Mouse (Mus musculus): Measurements from ENCODE around the gene Gm37419.
A peak's percentile ranks its signal among the peaks of the same experiment; 100 is the strongest.

Gene Gm37419

DNA sequence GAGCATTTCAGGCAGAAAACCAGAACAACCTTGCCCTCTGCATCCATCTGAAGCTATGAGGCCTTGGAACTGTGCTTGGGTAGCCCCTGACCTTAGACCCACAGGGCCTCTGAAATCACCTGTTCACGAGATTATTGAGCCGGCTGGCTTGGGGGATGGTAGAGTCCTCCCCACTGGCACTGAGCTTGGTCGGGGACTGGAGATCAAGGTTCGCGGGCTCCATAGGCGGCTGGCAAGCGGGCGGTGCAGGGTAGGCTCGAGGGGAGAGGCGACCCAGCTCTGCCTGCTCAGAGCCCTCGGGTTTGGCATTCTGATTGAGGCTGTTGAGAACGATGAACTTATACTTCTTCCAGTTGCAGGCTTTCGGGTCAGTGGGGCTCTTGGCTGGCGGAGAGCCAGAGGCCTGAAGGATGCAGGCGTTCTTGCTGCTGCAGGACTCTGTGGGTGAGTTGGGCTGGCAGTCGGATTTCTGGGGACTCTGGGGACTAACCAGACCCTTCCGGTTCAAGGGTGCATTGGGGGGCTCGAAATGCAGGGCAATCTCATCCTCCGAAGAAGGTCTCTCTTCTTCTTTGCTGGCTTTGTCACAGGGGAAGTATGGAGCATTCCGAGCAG lies 16.0 kb upstream of the Gm37419 start:
- no peak for TF ChIP-seq GATA4 (IDR thresholded peaks at IDR 0.05; ENCODE audit: insufficient replicate concordance, low read length)

DNA sequence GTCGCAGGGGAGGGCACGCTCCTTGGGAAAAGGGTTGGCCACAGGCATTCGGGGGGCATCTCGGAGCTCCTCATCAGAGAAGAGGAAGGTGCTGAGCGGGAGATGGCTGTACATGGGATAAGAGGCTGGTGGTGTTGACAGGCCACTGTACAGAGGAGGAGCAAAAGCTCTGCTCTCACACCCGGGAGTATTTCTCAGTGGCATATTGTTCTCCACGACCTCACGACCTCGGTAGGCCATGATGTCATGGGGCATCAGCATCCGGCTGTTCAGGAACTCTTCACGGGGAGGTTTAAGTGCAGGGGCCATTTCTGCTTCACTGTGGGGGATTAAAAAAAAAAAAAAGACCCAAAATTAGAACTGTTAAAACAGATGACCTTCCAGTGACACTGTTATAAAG lies 15.4 kb upstream of the Gm37419 start:
- no peak for TF ChIP-seq GATA4 (IDR thresholded peaks at IDR 0.05; ENCODE audit: insufficient replicate concordance, low read length)

DNA sequence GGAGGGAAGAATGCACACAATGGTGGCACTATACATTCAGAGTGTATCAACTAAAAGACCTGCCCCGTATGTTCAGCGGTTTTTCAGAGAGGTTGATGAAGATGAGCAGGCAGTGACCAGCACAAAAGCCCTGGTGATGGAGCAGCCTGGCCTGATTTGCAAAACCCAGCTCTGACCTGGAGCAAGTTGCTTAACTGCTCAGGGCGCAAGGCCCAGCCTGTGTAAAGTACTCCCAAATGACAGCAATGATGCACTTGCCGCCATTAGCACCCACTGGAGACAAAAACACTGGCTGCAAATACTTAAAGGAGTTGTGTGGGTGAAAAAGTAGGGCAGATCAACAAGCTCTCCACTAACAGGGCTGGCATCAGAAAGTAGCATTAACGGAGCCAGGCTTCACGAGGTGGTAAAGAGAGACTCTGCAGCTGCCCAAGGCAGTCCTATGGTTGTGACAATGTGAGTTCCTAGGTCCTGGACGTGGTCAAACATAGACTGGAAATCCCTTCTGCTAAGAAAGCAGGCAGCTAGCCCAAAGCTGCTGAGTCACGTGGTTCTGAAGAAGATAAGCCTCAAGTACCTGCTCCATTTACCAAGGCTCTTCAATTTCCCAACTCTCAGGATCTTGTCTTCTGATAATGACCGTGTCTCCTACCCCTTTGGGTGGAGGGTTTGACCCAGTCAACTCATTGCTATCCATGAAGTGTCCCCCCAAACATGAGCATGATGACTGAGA lies 14.5 kb upstream of the Gm37419 start:
- TF ChIP-seq GATA4 (IDR thresholded peaks at IDR 0.05; ENCODE audit: insufficient replicate concordance, low read length) = no peak

DNA sequence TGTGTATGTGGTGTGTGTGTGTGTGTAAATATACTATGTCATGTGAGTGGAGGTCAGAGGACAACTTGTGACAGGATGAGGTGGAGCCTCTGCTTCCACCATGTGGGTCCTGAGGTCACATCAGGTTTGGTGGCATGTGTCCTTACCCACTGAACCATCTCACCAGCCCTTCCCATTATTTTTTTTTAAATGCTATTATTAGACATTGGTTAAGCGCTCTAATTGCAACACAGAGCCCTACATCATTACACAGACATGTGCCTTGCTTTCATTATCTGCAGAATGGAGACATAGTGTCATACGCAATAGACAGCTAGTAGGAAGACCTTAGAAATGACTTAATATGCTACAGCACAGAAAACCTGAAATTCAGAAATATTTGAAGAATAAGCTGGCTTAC lies 12.1 kb upstream of the Gm37419 start:
- TF ChIP-seq GATA4 (IDR thresholded peaks at IDR 0.05; ENCODE audit: insufficient replicate concordance, low read length) = no peak

DNA sequence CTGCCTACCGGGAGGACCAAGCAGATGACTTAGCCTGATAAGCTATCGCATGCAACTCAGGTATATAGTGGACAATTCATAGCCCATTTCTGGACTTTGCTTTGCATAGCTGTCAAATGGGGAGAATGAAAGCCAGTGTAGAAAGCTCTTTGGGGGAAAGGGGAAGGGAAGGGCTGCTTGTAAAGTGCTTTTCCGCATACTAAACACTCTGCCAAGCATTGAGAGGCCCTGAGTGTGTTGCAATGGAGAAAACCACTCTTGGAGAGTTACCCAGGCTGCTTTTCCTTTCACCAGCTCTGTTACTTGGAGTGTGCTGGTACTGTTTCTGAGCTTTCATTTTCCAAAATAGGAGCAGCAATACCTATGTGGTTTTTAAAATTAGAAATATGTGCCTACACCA lies 10.6 kb upstream of the Gm37419 start:
- TF ChIP-seq GATA4 (IDR thresholded peaks at IDR 0.05; ENCODE audit: insufficient replicate concordance, low read length) = no peak

DNA sequence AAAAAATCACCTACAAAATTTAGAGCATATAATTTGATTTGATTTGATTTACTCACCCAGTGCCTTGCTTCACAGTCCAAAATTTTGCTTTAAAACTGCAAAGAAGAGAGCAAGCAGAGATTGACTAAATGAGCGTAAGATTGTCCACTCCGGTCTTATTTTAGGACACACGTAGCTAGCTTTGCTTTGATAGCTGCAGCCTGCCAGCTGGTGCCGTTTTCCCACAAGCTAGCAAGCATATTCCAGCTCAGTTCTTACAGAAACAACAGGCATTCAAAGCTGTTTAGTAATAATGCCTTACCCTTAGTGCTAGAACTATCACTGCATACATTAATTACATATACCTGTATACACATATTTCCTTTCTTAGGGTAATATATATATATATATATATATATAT lies 9.8 kb upstream of the Gm37419 start:
- TF ChIP-seq GATA4 (IDR thresholded peaks at IDR 0.05; ENCODE audit: insufficient replicate concordance, low read length) = no peak

DNA sequence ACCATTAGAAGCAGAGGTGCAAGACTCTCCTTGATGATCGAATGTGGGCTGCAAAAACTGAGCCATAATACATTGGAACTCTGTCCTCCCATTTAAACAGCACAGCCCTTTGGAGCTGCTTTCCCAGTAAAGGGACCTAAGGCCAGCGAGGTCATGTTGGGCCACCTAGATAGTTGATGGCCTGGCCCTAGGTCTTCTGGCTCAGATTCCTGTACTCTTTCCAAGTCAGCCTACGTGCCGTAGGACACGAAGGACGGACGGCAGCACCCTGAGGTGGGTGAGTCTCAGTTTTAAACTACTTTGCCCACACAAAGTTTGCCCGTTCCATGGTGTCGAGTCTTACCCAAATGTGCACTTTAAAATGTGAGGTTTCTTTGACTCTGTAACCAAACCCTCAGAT lies 8.8 kb upstream of the Gm37419 start:
- peak; percentile 33; the same call in 1 of the 2 replicates for TF ChIP-seq GATA4 (IDR thresholded peaks at IDR 0.05; ENCODE audit: insufficient replicate concordance, low read length)

DNA sequence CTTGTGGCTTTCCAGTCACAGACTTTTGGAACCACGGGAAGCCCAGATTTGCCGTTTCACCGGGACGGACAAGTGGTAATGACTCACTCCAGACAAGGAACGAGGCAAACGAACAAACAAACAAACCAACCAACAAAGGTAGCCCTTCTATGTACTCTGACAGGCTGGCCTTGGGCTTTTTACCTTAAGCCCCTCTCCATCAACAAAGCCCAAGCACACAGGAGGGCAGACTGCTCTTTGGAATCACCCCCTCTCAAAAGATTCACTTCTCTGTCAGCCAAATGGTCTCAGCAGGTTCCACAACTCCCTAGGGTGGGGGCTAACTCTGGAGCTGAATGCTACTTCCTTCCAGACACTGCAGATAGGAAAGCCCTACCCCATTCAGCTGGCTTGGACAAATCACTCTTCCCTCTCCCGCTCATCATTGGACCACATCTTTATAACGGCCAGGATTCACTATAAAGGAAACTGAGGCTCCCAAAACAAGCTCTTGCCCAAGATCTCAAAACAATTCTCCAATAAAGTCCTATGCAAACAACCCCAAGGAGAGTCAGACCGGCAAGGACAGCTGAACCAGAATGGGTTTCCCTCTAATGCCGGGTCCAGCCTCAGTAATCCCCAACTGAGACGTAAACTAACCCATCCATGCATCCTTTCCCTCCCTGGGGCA lies 7.9 kb upstream of the Gm37419 start:
- TF ChIP-seq GATA4 (IDR thresholded peaks at IDR 0.05; ENCODE audit: insufficient replicate concordance, low read length) = no peak

DNA sequence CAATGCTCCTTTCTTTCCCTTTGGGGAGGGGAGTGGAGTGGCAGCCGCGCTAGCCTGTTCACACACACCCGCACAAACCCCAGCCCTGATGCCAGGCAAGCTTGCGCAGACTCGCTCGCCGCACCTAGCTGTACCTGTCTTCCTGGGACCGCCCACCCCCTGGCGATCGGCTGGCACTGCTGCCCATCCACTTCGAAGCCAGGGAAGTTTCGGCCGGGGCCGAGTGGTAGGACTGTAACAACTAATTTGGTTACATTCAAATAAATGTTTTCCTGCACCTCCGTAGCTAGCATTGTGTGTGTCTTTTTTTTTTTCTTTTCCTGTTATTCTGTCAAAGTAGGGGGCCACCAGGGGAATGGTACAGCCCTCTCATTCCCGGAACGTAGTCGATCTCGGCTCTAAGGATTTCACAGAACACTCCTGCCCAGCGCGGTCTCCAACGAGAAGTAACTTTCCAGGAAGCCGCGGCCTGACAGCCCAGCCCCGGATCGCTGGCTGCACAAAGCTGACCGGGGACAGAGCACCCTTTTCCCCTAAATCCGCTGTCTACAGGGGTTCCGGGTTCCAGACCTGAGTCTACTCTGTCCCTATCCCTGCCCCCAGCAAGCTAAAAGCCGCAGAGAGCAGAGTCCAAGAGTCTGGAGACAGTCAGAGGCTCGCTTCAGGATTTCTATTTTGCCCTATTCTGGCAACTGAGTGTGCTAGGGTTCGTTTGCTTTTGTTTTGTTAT lies 7.1 kb upstream of the Gm37419 start:
- TF ChIP-seq GATA4 (IDR thresholded peaks at IDR 0.05; ENCODE audit: insufficient replicate concordance, low read length) = no peak

DNA sequence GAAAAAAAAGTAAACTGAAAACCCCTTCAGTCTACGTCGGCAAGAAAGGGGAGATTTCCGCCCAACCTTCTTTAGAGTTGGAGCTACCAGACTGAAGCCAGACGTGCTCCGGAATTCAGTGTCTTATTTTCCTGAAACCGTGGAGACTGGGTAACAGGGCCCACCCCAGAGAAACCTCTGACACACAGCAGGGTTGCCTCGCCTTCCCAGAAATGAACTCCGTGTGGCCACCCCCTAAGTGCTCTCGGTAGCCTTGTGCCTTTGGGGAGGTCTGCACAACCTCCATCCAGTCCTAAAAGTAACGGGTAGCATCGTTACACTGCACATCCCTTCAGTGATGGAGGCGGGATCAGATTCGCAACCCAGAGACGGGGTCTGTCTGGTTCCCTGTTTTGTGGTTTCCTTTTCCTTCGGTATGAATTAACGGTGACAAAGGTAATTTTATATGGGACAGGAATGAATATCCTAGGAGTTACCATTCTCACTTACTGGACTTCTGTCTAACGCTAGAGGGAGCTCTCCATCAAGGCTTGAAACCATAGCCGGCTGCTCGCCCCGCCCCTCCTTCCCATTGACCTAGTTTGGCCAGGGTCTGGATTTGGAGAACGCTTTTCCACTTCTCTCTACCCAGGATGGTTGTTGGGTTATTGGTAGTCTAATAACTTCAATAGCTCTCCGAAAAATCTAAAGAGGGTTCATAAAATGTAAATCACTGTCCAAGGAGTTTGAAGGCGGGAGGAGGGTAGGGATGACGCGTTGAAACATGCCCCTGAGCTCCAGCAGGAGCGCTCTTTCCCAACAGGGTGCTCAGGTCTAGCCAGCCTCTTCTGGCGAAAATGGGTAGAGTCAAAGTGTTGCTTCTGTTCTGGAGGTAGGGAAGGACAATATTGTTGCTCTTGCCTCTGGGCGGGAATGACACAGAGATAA lies 6.1 kb upstream of the Gm37419 start:
- no peak for TF ChIP-seq GATA4 (IDR thresholded peaks at IDR 0.05; ENCODE audit: insufficient replicate concordance, low read length)

DNA sequence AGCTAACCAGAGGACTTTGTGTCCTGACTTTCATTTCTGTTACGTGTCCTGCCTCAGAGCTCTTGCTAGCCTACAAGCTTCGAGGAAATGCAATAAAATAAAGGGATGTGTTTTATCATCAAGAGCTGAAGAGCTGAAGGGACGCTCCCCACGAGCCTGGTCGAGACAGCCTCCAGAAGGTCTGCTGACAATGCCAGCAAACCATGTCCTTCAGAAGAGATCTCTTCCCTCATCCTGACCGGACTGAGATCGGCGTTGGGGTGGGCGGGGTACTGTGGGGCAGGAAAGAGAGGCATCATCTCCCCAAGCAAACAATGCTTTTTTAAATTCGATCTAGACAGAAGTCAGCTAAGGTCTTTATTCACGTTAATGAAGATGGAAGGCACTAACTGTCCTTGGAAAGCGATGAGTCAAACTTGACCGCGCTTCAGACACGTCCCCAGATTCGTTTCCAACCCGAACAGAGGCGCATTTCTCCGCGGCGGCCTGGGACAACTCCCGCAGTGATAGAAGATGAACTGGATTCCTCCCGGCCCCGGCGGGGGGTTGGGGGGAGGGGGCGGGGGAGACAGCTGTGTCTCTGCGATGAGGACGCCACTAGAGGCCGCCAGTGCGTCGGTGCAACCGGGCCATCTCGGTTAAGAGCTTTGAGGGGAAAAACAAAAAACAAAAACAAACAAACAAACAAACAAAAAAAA lies 5.2 kb upstream of the Gm37419 start:
- no peak for TF ChIP-seq GATA4 (IDR thresholded peaks at IDR 0.05; ENCODE audit: insufficient replicate concordance, low read length)

DNA sequence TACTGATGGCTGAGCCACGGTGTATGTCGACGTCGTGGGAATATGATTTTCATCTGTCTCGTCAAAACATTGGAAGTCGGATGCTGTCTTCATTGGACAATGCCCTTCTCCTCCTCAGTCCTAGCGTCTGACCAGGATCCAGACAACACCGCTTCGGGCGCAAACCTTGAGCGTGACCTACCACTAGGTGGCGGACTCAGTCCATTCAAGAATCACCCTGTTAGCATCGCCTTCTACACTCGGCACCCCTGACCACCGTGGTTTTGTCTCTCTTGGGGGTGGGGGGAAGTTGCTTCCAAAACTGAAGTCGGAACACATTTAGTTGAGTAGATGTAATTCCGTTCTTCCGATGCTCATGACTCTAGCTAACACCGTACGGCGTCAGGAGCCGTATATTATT lies 4.1 kb upstream of the Gm37419 start:
- no peak for TF ChIP-seq GATA4 (IDR thresholded peaks at IDR 0.05; ENCODE audit: insufficient replicate concordance, low read length)

DNA sequence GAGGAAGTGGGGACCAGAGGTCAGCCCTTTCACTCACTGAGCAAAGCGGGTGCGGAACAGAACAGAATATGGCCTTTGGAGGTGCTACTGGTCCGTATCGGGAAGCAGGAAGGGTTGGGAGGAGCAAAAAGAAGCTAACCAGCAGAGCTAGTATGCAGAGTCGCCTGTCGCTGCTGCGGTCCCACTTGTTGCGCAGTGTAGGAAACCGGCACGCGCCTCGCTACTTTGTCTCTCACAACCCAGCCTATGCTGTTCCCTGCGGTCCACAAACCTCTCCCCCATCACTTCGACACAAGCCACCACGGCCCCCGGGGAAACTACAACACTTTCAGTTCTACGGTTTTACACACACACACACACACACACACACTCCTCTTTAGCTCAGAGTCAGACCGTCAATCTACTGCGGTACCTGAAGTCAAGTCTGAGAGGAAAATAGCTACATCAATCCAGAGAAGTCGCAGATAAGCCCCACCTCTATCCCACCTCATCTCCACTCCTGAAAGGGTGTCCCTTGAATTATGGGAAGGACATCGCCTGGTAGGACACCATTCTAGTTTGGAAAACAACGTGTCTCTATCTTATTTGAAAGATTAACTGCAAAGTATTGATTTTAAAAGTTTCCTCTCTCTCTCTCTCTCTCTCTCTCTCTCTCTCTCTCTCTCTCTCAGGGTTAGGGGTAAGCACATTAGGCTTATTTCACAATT lies 3.4 kb upstream of the Gm37419 start:
- TF ChIP-seq GATA4 (IDR thresholded peaks at IDR 0.05; ENCODE audit: insufficient replicate concordance, low read length) = no peak
